9 mouse cellular contexts compared by ENCODE assay signal in the genomic region with DNA sequence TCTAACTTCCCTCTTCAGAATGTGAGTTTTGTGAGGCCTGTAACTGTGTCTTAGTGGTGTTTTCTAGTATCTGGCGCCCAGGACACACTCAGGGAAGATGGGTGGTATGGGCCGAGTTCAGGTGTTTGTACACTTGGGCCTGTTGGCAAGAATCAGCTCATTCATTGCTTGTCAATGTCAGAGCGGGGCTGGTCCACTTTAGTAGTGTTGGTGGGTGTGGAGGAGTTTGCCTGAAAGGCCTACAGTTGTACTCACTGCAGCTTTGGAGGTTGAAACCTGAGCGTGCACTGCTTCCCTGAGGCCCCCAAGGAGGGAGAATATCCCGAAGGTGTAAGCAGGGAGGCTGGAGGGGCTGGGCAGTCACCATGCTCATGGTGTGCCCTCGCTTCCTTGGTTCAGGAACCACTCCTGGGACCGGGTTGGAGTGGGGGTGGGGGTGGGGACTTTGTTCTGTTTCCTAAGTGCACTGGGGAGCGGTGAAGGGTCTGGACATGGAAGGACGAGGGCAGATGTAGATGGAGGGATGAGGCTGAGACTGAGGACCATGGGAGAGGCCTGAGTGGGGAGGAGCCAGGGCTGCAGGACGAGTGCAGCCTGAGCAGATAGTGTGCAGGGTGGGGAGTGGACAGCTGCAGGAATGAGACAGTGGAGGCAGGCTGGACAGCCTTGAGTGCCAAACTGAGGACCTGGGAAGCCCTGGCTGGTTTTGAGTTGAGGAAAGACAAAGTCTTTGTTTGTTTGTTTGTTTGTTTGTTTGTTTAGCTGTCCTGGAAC. TPM values are rescaled to one million over a fixed set of nuclear protein-coding genes. Genes with fewer than 3 reads are reported as not detected.
DNase-seq lines count a peak whose midpoint lies in the region; ATAC-seq and TF ChIP-seq lines count a peak whose summit lies in the region.
"Had no signal": no experiment of that assay in that cellular context is flagged by ENCODE, and none has a peak within 500 bp of the region (broad histone marks: within the 10 kb centered on the region; RNA-seq: fewer than 3 reads in every experiment).

No protein-coding gene starts in this region.

- 49% methylated on average over 10 of the region's 10 CpGs for WGBS in embryonic facial prominence, embryonic 12.5 days
- 52% methylated on average over 10 of the region's 10 CpGs for WGBS in limb, embryonic 14.5 days

- no peak for TF ChIP-seq POLR2A in limb, embryonic 14.5 days (IDR thresholded peaks at IDR 0.05; ENCODE audit: borderline replicate concordance, extremely low read depth, insufficient read depth, insufficient read length)

- H3K27ac ChIP-seq in gastrocnemius, adult 2 months, result peak overlapping the region; percentile 94
- H3K27ac ChIP-seq in layer of hippocampus, adult 2 months, result peak overlapping the region; percentile 82
- H3K27ac ChIP-seq in embryonic facial prominence, embryonic 12.5 days, result peak overlapping the region; percentile 25; the same call in 1 of the 2 replicates
- H3K27ac ChIP-seq in limb, embryonic 14.5 days (replicated peaks; ENCODE audit: low read depth, low read length), result peak overlapping the region; percentile 79
- H3K27ac ChIP-seq: liver, embryonic 14.5 days had no signal

- no peaks in the 10 kb centered on the region for H3K27me3 ChIP-seq in embryonic facial prominence, embryonic 12.5 days
- no peaks in the 10 kb centered on the region for H3K27me3 ChIP-seq in limb, embryonic 14.5 days (ENCODE audit: control insufficient read depth, insufficient read depth, low read length)

- ATAC-seq in embryonic facial prominence, embryonic 12.5 days (ENCODE audit: insufficient number of reproducible peaks, insufficient read depth, low FRiP score, low TSS enrichment), result peak; percentile 47; the same call in 1 of the 2 replicates
- no peak for ATAC-seq in limb, embryonic 14.5 days (ENCODE audit: low FRiP score, low read depth)

- intact Hi-C loops in gastrocnemius, adult 2 months (cut with DNase I), result no loop called here

- no peak for TF ChIP-seq CTCF in gastrocnemius, adult 2 months (IDR thresholded peaks at IDR 0.05)
- TF ChIP-seq CTCF in layer of hippocampus, adult 2 months (conservative IDR thresholded peaks at IDR 0.05), result no peak

- H3K9ac ChIP-seq in embryonic facial prominence, embryonic 12.5 days, result no peak overlapping the region
- no peak overlapping the region for H3K9ac ChIP-seq in limb, embryonic 14.5 days (ENCODE audit: low read depth, low read length, severe bottlenecking)
- H3K9ac ChIP-seq: liver, embryonic 14.5 days had no signal

- H3K36me3 ChIP-seq in embryonic facial prominence, embryonic 12.5 days, result peaks cover 33% of the 10 kb centered on the region
- H3K36me3 ChIP-seq in limb, embryonic 14.5 days (ENCODE audit: control insufficient read depth, insufficient read depth, low read length), result peaks cover 35% of the 10 kb centered on the region

- H3K4me1 ChIP-seq in embryonic facial prominence, embryonic 12.5 days, result peaks cover 25% of the 10 kb centered on the region
- peaks cover 28% of the 10 kb centered on the region for H3K4me1 ChIP-seq in limb, embryonic 14.5 days (ENCODE audit: control insufficient read depth, insufficient read depth, low read length)

- H3K4me3 ChIP-seq in gastrocnemius, adult 2 months, result peak overlapping the region; percentile 61
- H3K4me3 ChIP-seq in layer of hippocampus, adult 2 months, result no peak overlapping the region
- no peak overlapping the region for H3K4me3 ChIP-seq in embryonic facial prominence, embryonic 12.5 days
- H3K4me3 ChIP-seq in limb, embryonic 14.5 days (replicated peaks; ENCODE audit: low read length), result no peak overlapping the region

- no peak for DNase-seq in gastrocnemius, adult 2 months
- no peak for DNase-seq in gastrocnemius, postnatal 4 days (ENCODE audit: low spot score in 2 of 2)
- DNase-seq in layer of hippocampus, adult 2 months (ENCODE audit: low spot score in 2 of 2), result no peak
- DNase-seq in layer of hippocampus, postnatal 10 days (ENCODE audit: low spot score in 2 of 2), result no peak
- DNase-seq in limb, embryonic 14.5 days (ENCODE audit: low spot score), result no peak
- no peak for DNase-seq in spleen, postnatal 36 days (ENCODE audit: low spot score in 2 of 2)
- no peak for DNase-seq in gastrocnemius, adult 8-10 months (ENCODE audit: low spot score in 2 of 2)

- H3K9me3 ChIP-seq in embryonic facial prominence, embryonic 12.5 days, result no peaks in the 10 kb centered on the region
- no peaks in the 10 kb centered on the region for H3K9me3 ChIP-seq in limb, embryonic 14.5 days (ENCODE audit: control insufficient read depth, low read length)

- H3K4me2 ChIP-seq in embryonic facial prominence, embryonic 12.5 days (replicated peaks), result no peak overlapping the region
- peak overlapping the region; percentile 4; the same call in 1 of the 2 replicates for H3K4me2 ChIP-seq in limb, embryonic 14.5 days (replicated peaks; ENCODE audit: low read depth, low read length, severe bottlenecking)

RNA-seq across cellular contexts. Expression of a gene that starts 15.3 kb away (rescaled TPM):
- total RNA-seq in gastrocnemius, adult 2 months (2021), result 100 to 1,000 TPM; 194 to 199 TPM
- 100 to 1,000 TPM; 183 to 188 TPM for total RNA-seq in gastrocnemius, postnatal 4 days (2021)
- total RNA-seq in layer of hippocampus, adult 2 months (2021), result 10 to 100 TPM; 87.0 to 99.1 TPM
- 10 to 100 TPM; 92.7 to 94.8 TPM for total RNA-seq in layer of hippocampus, postnatal 10 days (2021)
- 114 and 115 TPM in 2 replicates for polyA plus RNA-seq in embryonic facial prominence, embryonic 12.5 days (2016; fragmentation: Nextera tagmentation; extraction: Ambion mirVana)
- polyA plus RNA-seq in limb, embryonic 14.5 days (2012; rRNA removed), result 96.6 and 110 TPM in 2 replicates
- 112 and 119 TPM in 2 replicates for polyA plus RNA-seq in limb, embryonic 14.5 days (2014; fragmentation: Nextera tagmentation; extraction: Ambion mirVana)
- total RNA-seq in gastrocnemius, adult 8-10 months (2022), result 100 to 1,000 TPM; 178 to 228 (median 207) TPM

RNA-seq across cellular contexts. Expression of a gene that starts 47.0 kb away (rescaled TPM):
- not detected for total RNA-seq in gastrocnemius, adult 2 months (2021)
- total RNA-seq in gastrocnemius, postnatal 4 days (2021), result not detected
- total RNA-seq in layer of hippocampus, adult 2 months (2021), result 10 to 100 TPM; 42.6 to 47.5 TPM
- 100 to 1,000 TPM; 106 to 114 TPM for total RNA-seq in layer of hippocampus, postnatal 10 days (2021)
- 2.5 and 3.6 TPM in 2 replicates for polyA plus RNA-seq in embryonic facial prominence, embryonic 12.5 days (2016; fragmentation: Nextera tagmentation; extraction: Ambion mirVana)
- 0.14 and 0.24 TPM in 2 replicates for polyA plus RNA-seq in limb, embryonic 14.5 days (2012; rRNA removed)
- 0.10 and 0.21 TPM in 2 replicates for polyA plus RNA-seq in limb, embryonic 14.5 days (2014; fragmentation: Nextera tagmentation; extraction: Ambion mirVana)
- total RNA-seq in gastrocnemius, adult 8-10 months (2022), result not detected
- polyA plus RNA-seq: liver, embryonic 14.5 days had no signal

RNA-seq across cellular contexts. Expression of a gene that starts 53.6 kb away (rescaled TPM):
- 100 to 1,000 TPM; 107 to 123 TPM for total RNA-seq in gastrocnemius, adult 2 months (2021)
- total RNA-seq in gastrocnemius, postnatal 4 days (2021), result 100 to 1,000 TPM; 100 to 115 TPM
- 10 to 100 TPM; 25.5 to 25.6 TPM for total RNA-seq in layer of hippocampus, adult 2 months (2021)
- 10 to 100 TPM; 21.4 to 26.2 TPM for total RNA-seq in layer of hippocampus, postnatal 10 days (2021)
- 33.5 and 35.8 TPM in 2 replicates for polyA plus RNA-seq in embryonic facial prominence, embryonic 12.5 days (2016; fragmentation: Nextera tagmentation; extraction: Ambion mirVana)
- polyA plus RNA-seq in limb, embryonic 14.5 days (2012; rRNA removed), result 39.8 and 49.0 TPM in 2 replicates
- polyA plus RNA-seq in limb, embryonic 14.5 days (2014; fragmentation: Nextera tagmentation; extraction: Ambion mirVana), result 27.0 and 27.4 TPM in 2 replicates
- 100 to 1,000 TPM; 118 to 123 (median 121) TPM for total RNA-seq in gastrocnemius, adult 8-10 months (2022)

RNA-seq across cellular contexts. Expression of a gene that starts 53.6 kb away (rescaled TPM):
- 10 to 100 TPM; 14.5 to 17.2 TPM for total RNA-seq in gastrocnemius, adult 2 months (2021)
- 10 to 100 TPM; 45.0 to 47.7 TPM for total RNA-seq in gastrocnemius, postnatal 4 days (2021)
- total RNA-seq in layer of hippocampus, adult 2 months (2021), result 100 to 1,000 TPM; 573 to 583 TPM
- 100 to 1,000 TPM; 468 to 470 TPM for total RNA-seq in layer of hippocampus, postnatal 10 days (2021)
- 68.1 and 77.9 TPM in 2 replicates for polyA plus RNA-seq in embryonic facial prominence, embryonic 12.5 days (2016; fragmentation: Nextera tagmentation; extraction: Ambion mirVana)
- 147 and 193 TPM in 2 replicates for polyA plus RNA-seq in limb, embryonic 14.5 days (2012; rRNA removed)
- polyA plus RNA-seq in limb, embryonic 14.5 days (2014; fragmentation: Nextera tagmentation; extraction: Ambion mirVana), result 110 and 114 TPM in 2 replicates
- total RNA-seq in gastrocnemius, adult 8-10 months (2022), result 10 to 100 TPM; 14.0 to 15.3 (median 14.9) TPM

Comparison
In these comparisons a context has a peak if more than half of its experiments do, and no peak if none do; other contexts are left out.
1. H3K27ac ChIP-seq: peak in every context shown above with its lines; median percentile 94 in gastrocnemius, adult 2 months; 82 in layer of hippocampus, adult 2 months; 79 in limb, embryonic 14.5 days; 25 in embryonic facial prominence, embryonic 12.5 days.
2. RNA of a gene that starts 47.0 kb away (total RNA-seq): 106 to 114 TPM in layer of hippocampus, postnatal 10 days and 42.6 to 47.5 TPM in layer of hippocampus, adult 2 months; not detected in gastrocnemius, postnatal 4 days, not detected in gastrocnemius, adult 8-10 months and not detected in gastrocnemius, adult 2 months; every median in the first group is over 10 times any median in the second.